ENCODE assay signal across 27 mouse cellular contexts in genomic region chr13:11945740-11946139, GRCm38 (mm10).
"Had no signal": no experiment of that assay in that cellular context is flagged by ENCODE, and none has a peak within 500 bp of the region (broad histone marks: within the 10 kb centered on the region; RNA-seq: fewer than 3 reads in every experiment).

No protein-coding gene starts in this region.

- ATAC-seq: hindbrain, postnatal 0 days; intestine, embryonic 15.5 days; liver, embryonic 12.5 days had no signal

- H3K9ac ChIP-seq: heart, embryonic 13.5 days; heart, embryonic 15.5 days; hindbrain, embryonic 13.5 days; hindbrain, embryonic 15.5 days; intestine, embryonic 15.5 days; kidney, embryonic 15.5 days; limb, embryonic 13.5 days; limb, embryonic 15.5 days; liver, embryonic 12.5 days; liver, embryonic 14.5 days had no signal

- H3K9me3 ChIP-seq: heart, embryonic 13.5 days; heart, embryonic 15.5 days; hindbrain, embryonic 13.5 days; hindbrain, embryonic 15.5 days; intestine, embryonic 15.5 days; kidney, embryonic 15.5 days; limb, embryonic 13.5 days; limb, embryonic 15.5 days; liver, embryonic 12.5 days had no signal

- H3K4me2 ChIP-seq: heart, embryonic 11.5 days; heart, embryonic 13.5 days; heart, embryonic 15.5 days; hindbrain, embryonic 13.5 days; hindbrain, embryonic 15.5 days; intestine, embryonic 15.5 days; kidney, embryonic 15.5 days; limb, embryonic 13.5 days; limb, embryonic 15.5 days; liver, embryonic 12.5 days had no signal

- H3K4me1 ChIP-seq: hindbrain, embryonic 13.5 days; hindbrain, embryonic 15.5 days; intestine, embryonic 15.5 days; kidney, embryonic 15.5 days; limb, embryonic 13.5 days; limb, embryonic 15.5 days; liver, embryonic 12.5 days had no signal

- H3K4me3 ChIP-seq: heart, adult 2 months; heart, embryonic 13.5 days; heart, embryonic 15.5 days; hindbrain, embryonic 13.5 days; hindbrain, embryonic 15.5 days; intestine, embryonic 15.5 days; kidney, embryonic 15.5 days; limb, embryonic 13.5 days; limb, embryonic 15.5 days; liver, embryonic 12.5 days had no signal

- H3K27me3 ChIP-seq: heart, embryonic 13.5 days; heart, embryonic 15.5 days; hindbrain, embryonic 13.5 days; hindbrain, embryonic 15.5 days; intestine, embryonic 15.5 days; kidney, embryonic 15.5 days; limb, embryonic 13.5 days; limb, embryonic 15.5 days; liver, embryonic 12.5 days had no signal

- H3K27ac ChIP-seq: heart, adult 2 months; heart, embryonic 13.5 days; heart, embryonic 15.5 days; hindbrain, embryonic 13.5 days; hindbrain, embryonic 15.5 days; hindbrain, postnatal 0 days; intestine, embryonic 15.5 days; kidney, embryonic 15.5 days; kidney, postnatal 0 days; limb, embryonic 13.5 days; limb, embryonic 15.5 days; liver, embryonic 12.5 days; liver, embryonic 14.5 days had no signal

- H3K36me3 ChIP-seq: hindbrain, embryonic 13.5 days; hindbrain, embryonic 15.5 days; intestine, embryonic 15.5 days; kidney, embryonic 15.5 days; limb, embryonic 13.5 days; limb, embryonic 15.5 days; liver, embryonic 12.5 days had no signal

- DNase-seq: gastrocnemius, postnatal 14 days; gastrocnemius, postnatal 36 days; heart, adult 11 months; heart, adult 2 months; heart, postnatal 14 days; heart, postnatal 36 days; kidney, adult 11 months; kidney, adult 2 months; kidney, adult 9 months; kidney, postnatal 14 days; kidney, postnatal 36 days; layer of hippocampus, postnatal 36 days; left cerebral cortex, postnatal 4 days; lung, adult 18-20 months had no signal
